Mouse (Mus musculus) C2C12 (cell line): ENCODE measurements around the gene Tmem220.

Experiments
- CEBPB ChIP-seq: IDR thresholded peaks from one replicate; pipeline ENCODE4 v1.6.1; 2011; ENCODE audit warnings: low read depth, mild to moderate bottlenecking, control low read depth, moderate library complexity
- CTCF ChIP-seq: IDR thresholded peaks from one replicate; pipeline ENCODE4 v1.5.1; 2011; ENCODE audit not compliant: control insufficient read depth, insufficient read depth, insufficient read length
- MAX ChIP-seq: IDR thresholded peaks from one replicate; pipeline ENCODE4 v1.6.1; 2011; ENCODE audit warnings: mild to moderate bottlenecking, control low read depth
- USF1 ChIP-seq: IDR thresholded peaks from one replicate; pipeline ENCODE4 v1.6.1; 2011; ENCODE audit warnings: low read depth, mild to moderate bottlenecking, control low read depth, moderate library complexity

DNA sequence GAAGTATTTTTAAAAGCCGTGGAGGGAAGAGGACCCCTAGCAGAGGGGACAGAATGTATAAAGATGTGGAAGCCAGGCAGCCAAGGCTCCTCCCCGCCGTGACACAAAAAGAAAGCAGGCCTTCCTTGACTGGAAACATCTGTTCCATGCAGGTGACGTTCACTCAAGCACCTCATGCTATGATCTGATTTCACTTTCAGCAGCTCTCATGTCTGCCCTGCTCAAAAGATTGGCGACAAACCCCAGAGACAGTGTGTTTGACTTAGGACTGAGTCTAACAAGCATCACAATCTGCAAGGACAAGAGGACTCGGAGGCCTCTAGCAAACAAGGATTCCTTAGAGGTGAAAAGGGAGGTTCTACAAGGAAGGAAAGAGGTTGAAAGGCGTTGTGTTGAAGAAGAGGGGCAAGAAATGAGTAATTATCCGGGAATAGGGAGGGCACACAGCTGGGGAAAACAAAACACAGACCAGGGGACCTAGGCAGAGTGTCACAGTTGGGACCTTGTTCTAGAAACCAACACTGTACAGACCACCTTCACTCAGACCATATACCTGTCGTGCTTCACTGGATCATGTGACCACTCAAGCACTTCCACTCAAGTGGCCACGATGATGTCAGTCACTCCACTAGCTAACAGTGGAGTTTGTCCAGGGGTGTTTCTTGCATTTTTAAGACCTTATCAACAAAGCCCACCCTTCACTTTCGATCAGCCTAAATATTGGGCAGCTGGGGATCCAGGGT is 41.4 kb upstream of the Tmem220 start:
- TF ChIP-seq CTCF (no peak), CEBPB (no peak), USF1 (no peak), MAX (no peak)
